Mouse (Mus musculus): Measurements from ENCODE around the gene Osbpl8. TPM values are rescaled to one million over a fixed set of nuclear protein-coding genes. Genes with fewer than 3 reads are reported as not detected.
"Not testable (repeated sequence)": the region's sequence is repeated elsewhere in the genome, so short reads cannot be mapped to it uniquely, and the experiment has no call there.

Gene Osbpl8
- polyA plus RNA-seq, 1 experiment: 30.1 TPM

DNA sequence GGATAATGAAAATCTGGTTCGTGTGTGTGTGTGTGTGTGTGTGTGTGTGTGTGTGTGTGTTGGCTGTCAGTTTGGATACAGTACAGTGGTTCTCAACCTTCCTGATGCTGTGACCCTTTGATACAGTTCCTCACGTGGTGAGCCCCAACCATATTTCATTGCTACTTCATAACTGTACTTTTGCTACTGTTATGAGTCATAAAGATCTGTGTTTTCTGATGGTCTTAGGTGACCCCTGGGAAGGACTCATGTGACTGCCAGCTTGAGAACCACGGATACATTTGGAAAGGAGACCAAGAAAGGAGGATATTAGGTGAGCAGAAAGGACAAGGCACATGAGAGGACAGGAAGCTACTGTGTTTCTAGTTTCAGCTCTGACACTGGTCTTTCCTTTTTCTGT lies 36.1 kb upstream of the Osbpl8 start:
- Histone ChIP-seq H3K4me3 (ENCODE audit: insufficient read depth, low read length) (no peak overlapping the region), H3K4me1 (ENCODE audit: control insufficient read depth, insufficient read depth, low read length) (no peaks in the 10 kb centered on the region), H3K27ac (ENCODE audit: insufficient read depth, low read length) (no peak overlapping the region)
- no peak for TF ChIP-seq CTCF (IDR thresholded peaks at IDR 0.05; ENCODE audit: extremely low read depth, insufficient read depth, low read length)

DNA sequence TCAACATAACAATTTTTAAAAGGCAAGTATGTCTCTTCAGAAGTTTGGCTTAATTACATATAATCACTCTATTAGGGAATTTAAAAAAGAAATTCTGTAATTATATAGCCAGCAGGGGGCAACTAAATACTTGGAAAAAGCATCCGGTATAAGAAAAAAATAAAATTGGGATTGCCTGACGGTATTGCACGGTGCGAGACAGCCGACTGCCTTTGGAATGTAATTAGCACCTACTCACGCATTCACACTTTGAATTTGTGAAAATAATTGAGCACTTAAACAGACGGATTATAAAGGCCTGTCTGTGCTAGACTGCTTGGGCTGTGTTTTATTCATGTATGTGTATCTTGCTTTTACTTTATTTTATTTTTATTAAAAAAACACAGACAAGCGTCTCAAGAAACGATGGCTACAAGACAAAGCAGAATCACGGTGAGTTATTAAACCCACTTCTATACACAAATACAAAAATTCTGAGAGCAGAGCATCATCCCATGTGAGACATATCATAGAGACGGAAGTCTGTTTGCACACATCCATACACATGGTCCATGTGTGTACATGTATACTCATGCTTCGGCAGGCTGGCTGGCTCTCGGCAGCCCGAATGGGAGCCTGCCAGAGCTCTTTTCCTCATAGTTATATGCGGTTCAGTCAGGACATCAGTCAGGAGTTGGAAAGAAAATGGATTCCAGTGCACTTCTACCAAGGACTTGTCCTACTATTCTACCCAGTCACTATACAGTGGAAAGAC lies 34.5 kb upstream of the Osbpl8 start:
- Histone ChIP-seq H3K4me1 (ENCODE audit: control insufficient read depth, insufficient read depth, low read length) (no peaks in the 10 kb centered on the region), H3K4me3 (ENCODE audit: insufficient read depth, low read length) (no peak overlapping the region), H3K27ac (ENCODE audit: insufficient read depth, low read length) (no peak overlapping the region)
- TF ChIP-seq POLR2A (IDR thresholded peaks at IDR 0.05; ENCODE audit: extremely low read depth, insufficient read depth, low read length) (no peak), CTCF (IDR thresholded peaks at IDR 0.05; ENCODE audit: extremely low read depth, insufficient read depth, low read length) (no peak)

DNA sequence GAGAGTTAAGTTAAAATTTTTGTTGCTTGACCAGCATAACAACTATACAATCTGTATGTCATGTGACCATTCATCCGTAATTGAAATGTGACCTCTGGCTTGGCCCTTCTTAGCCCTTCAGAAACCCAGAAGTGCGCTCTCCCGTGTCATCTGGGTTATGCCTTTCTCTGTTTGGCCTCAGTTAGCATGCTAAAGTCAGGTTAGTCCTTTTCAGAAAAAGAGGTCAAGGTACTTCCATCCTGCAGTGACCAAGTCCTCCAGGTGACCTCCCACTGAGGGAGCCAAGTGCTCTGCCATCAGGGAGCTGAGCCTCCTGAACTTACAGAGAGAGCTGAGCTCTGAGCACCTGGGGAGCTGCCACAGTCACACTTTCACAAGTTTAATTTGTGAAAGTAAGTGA lies 33.7 kb upstream of the Osbpl8 start:
- H3K4me1 ChIP-seq (ENCODE audit: control insufficient read depth, insufficient read depth, low read length): no peaks in the 10 kb centered on the region
- H3K27ac ChIP-seq (ENCODE audit: insufficient read depth, low read length): no peak overlapping the region
- H3K4me3 ChIP-seq (ENCODE audit: insufficient read depth, low read length): no peak overlapping the region
- TF ChIP-seq CTCF (IDR thresholded peaks at IDR 0.05; ENCODE audit: extremely low read depth, insufficient read depth, low read length): no peak
- no peak for TF ChIP-seq POLR2A (IDR thresholded peaks at IDR 0.05; ENCODE audit: extremely low read depth, insufficient read depth, low read length)

DNA sequence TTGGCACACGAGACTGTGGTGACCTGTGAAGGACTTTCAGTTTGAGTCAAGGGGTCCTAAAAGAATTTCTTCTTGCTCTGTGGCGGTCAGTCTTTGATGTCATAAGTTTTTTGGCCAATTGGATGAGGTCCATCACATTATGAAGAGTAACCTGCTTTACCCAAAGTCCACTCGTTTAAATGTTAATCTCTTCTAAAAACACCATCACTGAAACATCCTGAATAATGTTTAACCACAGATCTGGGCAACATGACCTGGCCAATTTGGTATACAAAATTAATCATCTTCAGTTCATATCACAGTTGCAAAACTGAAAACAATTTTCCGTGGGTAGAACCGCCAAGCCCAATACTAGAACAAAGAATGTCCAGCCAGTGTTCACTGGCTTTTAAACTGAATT lies 31.3 kb upstream of the Osbpl8 start:
- Histone ChIP-seq H3K4me3 (ENCODE audit: insufficient read depth, low read length) (no peak overlapping the region), H3K4me1 (ENCODE audit: control insufficient read depth, insufficient read depth, low read length) (no peaks in the 10 kb centered on the region), H3K27ac (ENCODE audit: insufficient read depth, low read length) (no peak overlapping the region)
- TF ChIP-seq POLR2A (IDR thresholded peaks at IDR 0.05; ENCODE audit: extremely low read depth, insufficient read depth, low read length): no peak
- no peak for TF ChIP-seq CTCF (IDR thresholded peaks at IDR 0.05; ENCODE audit: extremely low read depth, insufficient read depth, low read length)

DNA sequence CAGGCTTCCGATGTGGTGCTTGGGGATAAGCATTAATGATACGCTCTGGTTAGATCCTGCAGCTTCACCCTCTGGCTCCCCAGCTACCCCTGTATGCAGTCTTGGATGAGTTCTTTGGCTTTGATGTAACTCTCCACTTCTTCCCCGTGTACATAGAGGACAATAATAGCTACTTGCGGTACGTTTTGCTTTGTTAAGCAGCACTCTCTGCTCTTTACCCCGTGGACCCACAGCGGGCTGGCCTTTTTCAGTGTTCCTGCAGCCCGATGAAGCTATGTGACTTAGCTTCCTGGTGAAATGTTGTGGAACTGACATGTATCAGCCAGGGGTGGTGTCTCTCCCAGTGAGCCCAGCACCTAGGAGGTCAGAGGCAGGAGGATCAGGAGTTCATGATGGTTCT lies 30.6 kb upstream of the Osbpl8 start:
- H3K4me1 ChIP-seq (ENCODE audit: control insufficient read depth, insufficient read depth, low read length): no peaks in the 10 kb centered on the region

DNA sequence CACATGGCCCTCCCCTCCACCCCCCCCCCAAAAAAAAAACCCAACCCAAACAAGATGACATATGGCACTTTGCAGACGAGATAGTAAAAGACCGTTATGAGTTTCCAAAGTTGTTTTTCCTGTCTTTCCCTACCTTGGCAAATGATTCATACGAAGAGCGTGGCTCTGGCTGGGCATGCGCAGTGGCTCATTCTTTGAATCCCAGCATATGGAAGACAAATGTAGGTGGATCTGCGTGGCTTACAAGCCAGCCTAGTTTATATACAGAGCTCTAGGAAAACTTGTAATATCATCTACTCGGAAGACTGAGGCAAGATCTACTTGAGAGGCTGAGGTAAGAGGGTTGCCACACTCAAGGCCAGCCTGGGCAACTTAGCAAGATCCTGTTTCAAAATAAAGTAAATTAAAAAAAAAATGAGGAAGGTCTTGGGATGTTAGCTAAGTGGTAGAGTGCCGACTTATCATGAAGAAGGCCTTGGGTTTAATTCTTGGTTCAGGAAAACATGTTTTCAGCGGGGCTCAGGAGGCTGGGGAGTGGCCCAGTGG lies 30.1 kb upstream of the Osbpl8 start:
- Histone ChIP-seq H3K4me3 (ENCODE audit: insufficient read depth, low read length) (no peak overlapping the region), H3K27ac (ENCODE audit: insufficient read depth, low read length) (no peak overlapping the region), H3K4me1 (ENCODE audit: control insufficient read depth, insufficient read depth, low read length) (no peaks in the 10 kb centered on the region)
- no peak for TF ChIP-seq POLR2A (IDR thresholded peaks at IDR 0.05; ENCODE audit: extremely low read depth, insufficient read depth, low read length)
- no peak for TF ChIP-seq CTCF (IDR thresholded peaks at IDR 0.05; ENCODE audit: extremely low read depth, insufficient read depth, low read length)

More for the DNA sequence above, 30.6 kb upstream of the Osbpl8 start:
- TF ChIP-seq CTCF (IDR thresholded peaks at IDR 0.05; ENCODE audit: extremely low read depth, insufficient read depth, low read length): no peak
- TF ChIP-seq POLR2A (IDR thresholded peaks at IDR 0.05; ENCODE audit: extremely low read depth, insufficient read depth, low read length): no peak
- no peak overlapping the region for H3K4me3 ChIP-seq (ENCODE audit: insufficient read depth, low read length)
- H3K27ac ChIP-seq (ENCODE audit: insufficient read depth, low read length): no peak overlapping the region

DNA sequence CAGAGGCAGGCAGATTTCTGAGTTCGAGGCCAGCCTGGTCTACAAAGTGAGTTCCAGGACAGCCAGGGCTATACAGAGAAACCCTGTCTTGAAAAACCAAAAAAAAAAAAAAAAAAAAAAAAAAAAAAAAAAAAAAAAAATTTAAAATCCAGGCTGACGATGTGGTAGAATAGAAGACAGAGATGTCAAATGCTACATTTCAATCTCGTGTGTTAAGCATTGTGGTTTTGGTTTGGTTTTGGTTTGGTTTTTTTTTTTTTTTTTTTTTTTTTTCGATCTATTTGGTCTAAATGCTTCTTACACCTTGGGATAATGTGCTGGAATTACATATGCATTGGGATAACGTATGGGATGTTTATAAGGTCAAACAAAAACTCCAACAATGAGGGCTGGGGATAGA lies 28.2 kb upstream of the Osbpl8 start:
- not testable (repeated sequence) for H3K4me1 ChIP-seq (ENCODE audit: control insufficient read depth, insufficient read depth, low read length)

DNA sequence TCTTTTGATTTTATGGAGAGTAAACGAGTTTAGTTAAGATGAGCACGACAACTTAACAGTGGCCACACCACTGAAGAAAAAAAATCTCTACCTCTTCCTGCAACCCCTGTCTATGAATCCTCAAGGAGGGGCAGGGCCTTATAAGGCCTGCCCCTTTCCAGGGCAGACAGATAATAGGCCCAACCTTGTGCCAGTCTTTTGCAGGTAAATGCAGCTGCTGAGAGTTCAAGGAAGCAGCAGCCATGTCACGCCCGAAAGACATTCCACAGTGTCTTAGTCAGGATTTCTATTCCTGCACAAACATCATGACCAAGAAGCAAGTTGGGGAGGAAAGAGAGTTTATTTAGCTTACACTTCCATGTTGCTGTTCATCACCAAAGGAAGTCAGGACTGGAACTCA lies 26.6 kb upstream of the Osbpl8 start:
- H3K4me1 ChIP-seq (ENCODE audit: control insufficient read depth, insufficient read depth, low read length): no peaks in the 10 kb centered on the region
- no peak for TF ChIP-seq POLR2A (IDR thresholded peaks at IDR 0.05; ENCODE audit: extremely low read depth, insufficient read depth, low read length)

More for the DNA sequence above, 28.2 kb upstream of the Osbpl8 start:
- not testable (repeated sequence) for H3K4me3 ChIP-seq (ENCODE audit: insufficient read depth, low read length); H3K27ac ChIP-seq (ENCODE audit: insufficient read depth, low read length)

DNA sequence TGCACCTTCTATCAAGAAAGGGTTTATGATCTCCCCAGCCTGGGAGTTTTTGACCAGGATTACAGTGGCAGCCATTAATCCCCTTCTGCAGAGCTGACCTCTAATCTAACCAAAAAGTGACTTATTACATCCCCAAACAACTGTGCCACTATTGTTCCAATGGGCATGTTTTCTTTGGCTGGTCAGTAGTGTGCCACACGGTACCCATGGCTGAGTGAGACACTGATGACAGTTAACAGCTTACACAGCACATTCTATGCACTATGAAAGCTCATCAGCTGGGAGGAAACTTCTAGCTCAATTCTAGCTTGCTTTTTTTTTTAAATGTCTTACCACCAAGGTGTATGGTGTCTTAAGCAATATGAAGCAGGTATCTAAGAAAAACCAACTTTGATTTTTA lies 25.4 kb upstream of the Osbpl8 start:
- no peak overlapping the region for H3K4me3 ChIP-seq (ENCODE audit: insufficient read depth, low read length)
- TF ChIP-seq POLR2A (IDR thresholded peaks at IDR 0.05; ENCODE audit: extremely low read depth, insufficient read depth, low read length) (no peak), CTCF (IDR thresholded peaks at IDR 0.05; ENCODE audit: extremely low read depth, insufficient read depth, low read length) (no peak)

More for the DNA sequence above, 26.6 kb upstream of the Osbpl8 start:
- no peak overlapping the region for H3K27ac ChIP-seq (ENCODE audit: insufficient read depth, low read length)
- no peak overlapping the region for H3K4me3 ChIP-seq (ENCODE audit: insufficient read depth, low read length)

DNA sequence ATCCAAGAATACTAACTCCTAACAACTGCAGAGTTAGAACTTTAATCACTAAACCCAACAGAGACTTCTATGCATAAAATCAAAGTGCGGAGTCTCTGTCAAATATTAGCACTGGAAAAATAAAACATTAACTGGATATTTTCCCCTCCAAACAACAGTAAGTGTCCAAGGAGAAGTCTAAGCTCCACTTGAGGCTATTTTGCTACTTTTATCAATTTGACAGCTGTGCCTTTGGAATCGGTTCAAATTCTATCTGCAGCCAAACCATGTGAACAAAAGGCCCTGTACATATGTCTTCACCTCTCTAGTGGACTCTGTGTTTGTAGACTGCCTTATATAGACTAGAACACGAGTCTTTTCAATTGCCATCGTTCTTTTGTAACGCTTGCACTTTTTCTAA lies 24.7 kb upstream of the Osbpl8 start:
- H3K4me1 ChIP-seq (ENCODE audit: control insufficient read depth, insufficient read depth, low read length): no peaks in the 10 kb centered on the region; the same call in 1 of the 2 replicates
- H3K4me3 ChIP-seq (ENCODE audit: insufficient read depth, low read length): no peak overlapping the region
- no peak for TF ChIP-seq POLR2A (IDR thresholded peaks at IDR 0.05; ENCODE audit: extremely low read depth, insufficient read depth, low read length)
- no peak for TF ChIP-seq CTCF (IDR thresholded peaks at IDR 0.05; ENCODE audit: extremely low read depth, insufficient read depth, low read length)
- H3K27ac ChIP-seq (ENCODE audit: insufficient read depth, low read length): no peak overlapping the region

More for the DNA sequence above, 25.4 kb upstream of the Osbpl8 start:
- H3K27ac ChIP-seq (ENCODE audit: insufficient read depth, low read length): no peak overlapping the region
- H3K4me1 ChIP-seq (ENCODE audit: control insufficient read depth, insufficient read depth, low read length): no peaks in the 10 kb centered on the region

Data from cortical plate, adult 2 months (tissue).